Mouse (Mus musculus) liver, embryonic 14.5 days (tissue): ENCODE measurements around the gene Pabpn1.

Experiments
- CTCF ChIP-seq: IDR thresholded peaks from 2 replicates; pipeline ENCODE4 v1.5.1; 2016; ENCODE audit warnings: antibody characterized with exemption, low read depth, control low read depth
- EP300 ChIP-seq: IDR thresholded peaks from 2 replicates; pipeline ENCODE4 v1.6.1; 2016; ENCODE audit warnings: antibody characterized with exemption, low read depth

GRCm38 (mm10) chr14:54876539-54877047, 15.7 kb upstream of the Pabpn1 start:
- TF ChIP-seq EP300 (no peak), CTCF (no peak)
